9 mouse cellular contexts compared by ENCODE assay signal in the genomic region with DNA sequence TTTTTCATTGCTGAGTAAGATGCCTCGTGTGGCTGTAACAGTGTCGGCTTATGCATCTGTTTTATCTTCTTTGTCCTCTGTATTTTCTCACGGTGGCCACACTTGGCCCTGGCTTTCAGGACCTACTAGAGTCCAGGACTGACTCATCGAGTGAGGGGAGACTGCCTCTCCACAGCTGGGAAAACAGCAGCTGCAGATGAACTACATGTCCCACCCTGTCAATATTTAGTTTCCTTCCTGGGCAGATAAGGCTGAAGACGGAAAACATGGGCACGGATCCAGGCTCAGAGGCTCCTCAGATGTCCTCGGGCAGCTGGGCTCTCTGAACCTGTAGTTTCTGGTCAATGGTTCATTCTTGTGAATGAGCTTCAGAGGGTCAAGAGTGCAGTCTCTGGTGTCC. TPM values are rescaled to one million over a fixed set of nuclear protein-coding genes. Genes with fewer than 3 reads are reported as not detected.
DNase-seq lines count a peak whose midpoint lies in the region; ATAC-seq and TF ChIP-seq lines count a peak whose summit lies in the region.
"Had no signal": no experiment of that assay in that cellular context is flagged by ENCODE, and none has a peak within 500 bp of the region (broad histone marks: within the 10 kb centered on the region; RNA-seq: fewer than 3 reads in every experiment).

No protein-coding gene starts in this region.

- H3K9ac ChIP-seq in kidney, postnatal 0 days (ENCODE audit: low read depth, low read length): no peak overlapping the region
- no peak overlapping the region for H3K9ac ChIP-seq in kidney, embryonic 14.5 days (ENCODE audit: low read depth, low read length)
- no peak overlapping the region for H3K9ac ChIP-seq in hindbrain, embryonic 12.5 days
- H3K9ac ChIP-seq in forebrain, postnatal 0 days: no peak overlapping the region
- H3K9ac ChIP-seq: embryonic facial prominence, embryonic 12.5 days had no signal

- no peak overlapping the region for H3K4me3 ChIP-seq in kidney, postnatal 0 days (replicated peaks; ENCODE audit: low read depth, low read length)
- H3K4me3 ChIP-seq in kidney, embryonic 14.5 days (ENCODE audit: low read length): no peak overlapping the region
- H3K4me3 ChIP-seq in hindbrain, embryonic 12.5 days: no peak overlapping the region
- no peak overlapping the region for H3K4me3 ChIP-seq in forebrain, postnatal 0 days (ENCODE audit: low read depth, low read length)
- H3K4me3 ChIP-seq: embryonic facial prominence, embryonic 12.5 days had no signal

- H3K36me3 ChIP-seq in kidney, postnatal 0 days (ENCODE audit: insufficient read depth, low read length): no peaks in the 10 kb centered on the region
- no peaks in the 10 kb centered on the region for H3K36me3 ChIP-seq in kidney, embryonic 14.5 days (ENCODE audit: control insufficient read depth, insufficient read depth, low read length)
- no peaks in the 10 kb centered on the region for H3K36me3 ChIP-seq in hindbrain, embryonic 12.5 days
- H3K36me3 ChIP-seq in forebrain, postnatal 0 days (ENCODE audit: insufficient read depth): no peaks in the 10 kb centered on the region
- H3K36me3 ChIP-seq: embryonic facial prominence, embryonic 12.5 days had no signal

- no peak for ATAC-seq in kidney, postnatal 0 days (replicated peaks; ENCODE audit: low FRiP score, low read depth)
- ATAC-seq in kidney, embryonic 14.5 days (ENCODE audit: low FRiP score, low TSS enrichment): no peak
- ATAC-seq in hindbrain, embryonic 12.5 days (ENCODE audit: low FRiP score): no peak
- ATAC-seq in forebrain, postnatal 0 days: no peak

- no peak for TF ChIP-seq CTCF in kidney, postnatal 0 days (IDR thresholded peaks at IDR 0.05; ENCODE audit: low read depth)
- TF ChIP-seq CTCF in forebrain, postnatal 0 days (IDR thresholded peaks at IDR 0.05; ENCODE audit: low read depth): no peak

- peak; percentile 42 for DNase-seq in kidney, postnatal 0 days (ENCODE audit: low spot score)
- DNase-seq in heart, adult 8-10 months (ENCODE audit: low spot score): peak; percentile 68
- peak; percentile 58 to 62 for DNase-seq in kidney, postnatal 25 days
- DNase-seq in skeletal muscle tissue, adult 2 months (ENCODE audit: low read depth, low spot score): peak; percentile 73
- no peak for DNase-seq in forebrain, postnatal 0 days
- DNase-seq in frontal cortex, postnatal 25 days (ENCODE audit: low spot score in 2 of 2): no peak

- 0 out of 2 replicates have a peak, but pooled peaks cover 3% of the 10 kb centered on the region for H3K4me1 ChIP-seq in kidney, postnatal 0 days (replicated peaks; ENCODE audit: insufficient read depth, low read length)
- 0 out of 2 replicates have a peak, but pooled peaks cover 5% of the 10 kb centered on the region for H3K4me1 ChIP-seq in kidney, embryonic 14.5 days (ENCODE audit: control insufficient read depth, insufficient read depth, low read length)
- no peaks in the 10 kb centered on the region for H3K4me1 ChIP-seq in hindbrain, embryonic 12.5 days
- no peaks in the 10 kb centered on the region for H3K4me1 ChIP-seq in forebrain, postnatal 0 days (ENCODE audit: insufficient read depth)
- H3K4me1 ChIP-seq: embryonic facial prominence, embryonic 12.5 days had no signal

- no peak overlapping the region for H3K27ac ChIP-seq in kidney, postnatal 0 days
- H3K27ac ChIP-seq in kidney, embryonic 14.5 days (ENCODE audit: low read depth, low read length): no peak overlapping the region
- no peak overlapping the region for H3K27ac ChIP-seq in hindbrain, embryonic 12.5 days
- no peak overlapping the region for H3K27ac ChIP-seq in forebrain, postnatal 0 days (ENCODE audit: low read depth, low read length)
- H3K27ac ChIP-seq: embryonic facial prominence, embryonic 12.5 days had no signal

- WGBS in kidney, postnatal 0 days: 36% methylated on average over 7 of the region's 7 CpGs
- 53% methylated on average over 7 of the region's 7 CpGs for WGBS in kidney, embryonic 14.5 days
- 62% methylated on average over 7 of the region's 7 CpGs for WGBS in hindbrain, embryonic 12.5 days
- 76% methylated on average over 7 of the region's 7 CpGs for WGBS in forebrain, postnatal 0 days

- H3K27me3 ChIP-seq in kidney, postnatal 0 days (ENCODE audit: insufficient read depth, low read length): no peaks in the 10 kb centered on the region
- no peaks in the 10 kb centered on the region for H3K27me3 ChIP-seq in kidney, embryonic 14.5 days (ENCODE audit: control insufficient read depth, insufficient read depth, low read length)
- no peaks in the 10 kb centered on the region for H3K27me3 ChIP-seq in hindbrain, embryonic 12.5 days
- H3K27me3 ChIP-seq in forebrain, postnatal 0 days (ENCODE audit: insufficient read depth, low read length): no peaks in the 10 kb centered on the region
- H3K27me3 ChIP-seq: embryonic facial prominence, embryonic 12.5 days had no signal

- no peaks in the 10 kb centered on the region for H3K9me3 ChIP-seq in kidney, postnatal 0 days (replicated peaks; ENCODE audit: low read length)
- no peaks in the 10 kb centered on the region for H3K9me3 ChIP-seq in kidney, embryonic 14.5 days (ENCODE audit: control insufficient read depth, low read length)
- H3K9me3 ChIP-seq in hindbrain, embryonic 12.5 days (replicated peaks): no peaks in the 10 kb centered on the region
- H3K9me3 ChIP-seq in forebrain, postnatal 0 days (ENCODE audit: low read length): no peaks in the 10 kb centered on the region
- H3K9me3 ChIP-seq: embryonic facial prominence, embryonic 12.5 days had no signal

- no peak overlapping the region for H3K4me2 ChIP-seq in kidney, postnatal 0 days (ENCODE audit: low read length)
- H3K4me2 ChIP-seq in kidney, embryonic 14.5 days (replicated peaks; ENCODE audit: low read depth, low read length): no peak overlapping the region
- H3K4me2 ChIP-seq in hindbrain, embryonic 12.5 days (replicated peaks): no peak overlapping the region
- no peak overlapping the region for H3K4me2 ChIP-seq in forebrain, postnatal 0 days (ENCODE audit: low read depth)
- H3K4me2 ChIP-seq: embryonic facial prominence, embryonic 12.5 days had no signal

RNA-seq across cellular contexts. Expression of gene Bpi, which starts 9.6 kb away (rescaled TPM):
- 0.08 and 0.12 TPM in 2 replicates for polyA plus RNA-seq in kidney, postnatal 0 days (2015; fragmentation: Nextera tagmentation; extraction: Ambion mirVana)
- 0.19 TPM in 1 of 2 replicates, not detected in the other for polyA plus RNA-seq in kidney, embryonic 14.5 days (2014; fragmentation: Nextera tagmentation; extraction: Ambion mirVana)
- not detected for total RNA-seq in heart, adult 8-10 months (2022)
- not detected in 2 replicates for polyA plus RNA-seq in hindbrain, embryonic 12.5 days (2016; fragmentation: Nextera tagmentation; extraction: Ambion mirVana)
- total RNA-seq in forebrain, postnatal 0 days (2014; rRNA removed): not detected in 2 replicates
- not detected in 2 replicates for polyA plus RNA-seq in forebrain, postnatal 0 days (2015; fragmentation: Nextera tagmentation; extraction: Ambion mirVana)
- polyA plus RNA-seq: embryonic facial prominence, embryonic 12.5 days had no signal

RNA-seq across cellular contexts. Expression of gene D630003M21Rik, which starts 19.3 kb away (rescaled TPM):
- 4.0 and 4.7 TPM in 2 replicates for polyA plus RNA-seq in kidney, postnatal 0 days (2015; fragmentation: Nextera tagmentation; extraction: Ambion mirVana)
- polyA plus RNA-seq in kidney, embryonic 14.5 days (2014; fragmentation: Nextera tagmentation; extraction: Ambion mirVana): 3.7 and 5.2 TPM in 2 replicates
- 1 to 10 TPM; 4.7 to 6.3 (median 5.5) TPM for total RNA-seq in heart, adult 8-10 months (2022)
- 8.2 and 8.9 TPM in 2 replicates for polyA plus RNA-seq in hindbrain, embryonic 12.5 days (2016; fragmentation: Nextera tagmentation; extraction: Ambion mirVana)
- total RNA-seq in forebrain, postnatal 0 days (2014; rRNA removed): 5.4 and 6.6 TPM in 2 replicates
- polyA plus RNA-seq in forebrain, postnatal 0 days (2015; fragmentation: Nextera tagmentation; extraction: Ambion mirVana): 1.6 and 1.9 TPM in 2 replicates

RNA-seq across cellular contexts. Expression of gene Lbp, which starts 58.0 kb away (rescaled TPM):
- polyA plus RNA-seq in kidney, postnatal 0 days (2015; fragmentation: Nextera tagmentation; extraction: Ambion mirVana): 32.1 and 34.6 TPM in 2 replicates
- 26.4 and 30.9 TPM in 2 replicates for polyA plus RNA-seq in kidney, embryonic 14.5 days (2014; fragmentation: Nextera tagmentation; extraction: Ambion mirVana)
- total RNA-seq in heart, adult 8-10 months (2022): 1 to 10 TPM; 3.7 to 7.8 (median 5.6) TPM
- polyA plus RNA-seq in hindbrain, embryonic 12.5 days (2016; fragmentation: Nextera tagmentation; extraction: Ambion mirVana): 3.9 and 5.0 TPM in 2 replicates
- total RNA-seq in forebrain, postnatal 0 days (2014; rRNA removed): 4.7 and 5.3 TPM in 2 replicates
- 5.7 and 8.0 TPM in 2 replicates for polyA plus RNA-seq in forebrain, postnatal 0 days (2015; fragmentation: Nextera tagmentation; extraction: Ambion mirVana)

Comparison
In these comparisons a context has a peak if more than half of its experiments do, and no peak if none do; other contexts are left out.
1. DNase-seq: peak in kidney, postnatal 0 days (single experiment), heart, adult 8-10 months (single experiment), kidney, postnatal 25 days (2 of 2) and skeletal muscle tissue, adult 2 months (single experiment); none in forebrain, postnatal 0 days (single experiment) and frontal cortex, postnatal 25 days (0 of 2).